ENCODE assay signal across 23 mouse cellular contexts in genomic region chr5:37296717-37297116, GRCm38 (mm10). TPM values are rescaled to one million over a fixed set of nuclear protein-coding genes. Genes with fewer than 3 reads are reported as not detected.
DNase-seq lines count a peak whose midpoint lies in the region; ATAC-seq and TF ChIP-seq lines count a peak whose summit lies in the region.
"Had no signal": no experiment of that assay in that cellular context is flagged by ENCODE, and none has a peak within 500 bp of the region (broad histone marks: within the 10 kb centered on the region; RNA-seq: fewer than 3 reads in every experiment).

No protein-coding gene starts in this region.

- H3K27me3 ChIP-seq in embryonic facial prominence, embryonic 14.5 days (replicated peaks; ENCODE audit: control insufficient read depth, insufficient read depth, low read length), result no peaks in the 10 kb centered on the region
- no peaks in the 10 kb centered on the region for H3K27me3 ChIP-seq in embryonic facial prominence, embryonic 10.5 days (replicated peaks; ENCODE audit: low read depth, poor library complexity, severe bottlenecking)
- no peaks in the 10 kb centered on the region for H3K27me3 ChIP-seq in hindbrain, postnatal 0 days (ENCODE audit: insufficient read depth, low read length)
- H3K27me3 ChIP-seq in hindbrain, embryonic 10.5 days (ENCODE audit: insufficient read depth, poor library complexity, severe bottlenecking), result no peaks in the 10 kb centered on the region
- H3K27me3 ChIP-seq in lung, postnatal 0 days (replicated peaks; ENCODE audit: insufficient read depth, low read length), result no peaks in the 10 kb centered on the region
- H3K27me3 ChIP-seq in liver, postnatal 0 days (ENCODE audit: insufficient read depth, low read length), result no peaks in the 10 kb centered on the region
- H3K27me3 ChIP-seq: embryonic facial prominence, embryonic 12.5 days; intestine, embryonic 15.5 days; limb, embryonic 15.5 days; liver, embryonic 15.5 days; midbrain, embryonic 13.5 days had no signal

- H3K4me3 ChIP-seq in embryonic facial prominence, embryonic 14.5 days (ENCODE audit: low read depth, low read length), result no peak overlapping the region
- no peak overlapping the region for H3K4me3 ChIP-seq in embryonic facial prominence, embryonic 10.5 days
- no peak overlapping the region for H3K4me3 ChIP-seq in hindbrain, postnatal 0 days (ENCODE audit: low read length)
- H3K4me3 ChIP-seq in hindbrain, embryonic 10.5 days, result no peak overlapping the region
- H3K4me3 ChIP-seq in lung, postnatal 0 days (ENCODE audit: low read depth, low read length), result no peak overlapping the region
- H3K4me3 ChIP-seq in liver, postnatal 0 days (ENCODE audit: low read depth, low read length), result no peak overlapping the region
- H3K4me3 ChIP-seq: embryonic facial prominence, embryonic 12.5 days; heart, adult 2 months; intestine, embryonic 15.5 days; limb, embryonic 15.5 days; liver, embryonic 15.5 days; midbrain, embryonic 13.5 days had no signal

- H3K36me3 ChIP-seq in embryonic facial prominence, embryonic 14.5 days (ENCODE audit: control insufficient read depth, insufficient read depth, low read length), result peaks cover 24% of the 10 kb centered on the region; the same call in 1 of the 2 replicates
- H3K36me3 ChIP-seq in embryonic facial prominence, embryonic 10.5 days (replicated peaks), result peaks cover 31% of the 10 kb centered on the region
- H3K36me3 ChIP-seq in hindbrain, postnatal 0 days (ENCODE audit: insufficient read depth, low read length), result peaks cover 1% of the 10 kb centered on the region; the same call in 1 of the 2 replicates
- H3K36me3 ChIP-seq in hindbrain, embryonic 10.5 days, result peaks cover 34% of the 10 kb centered on the region
- no peaks in the 10 kb centered on the region for H3K36me3 ChIP-seq in lung, postnatal 0 days (ENCODE audit: insufficient read depth, low read length)
- H3K36me3 ChIP-seq in liver, postnatal 0 days (replicated peaks; ENCODE audit: insufficient read depth, low read length), result no peaks in the 10 kb centered on the region
- H3K36me3 ChIP-seq: G1E; intestine, embryonic 15.5 days; liver, embryonic 15.5 days had no signal

- no peaks in the 10 kb centered on the region for H3K4me1 ChIP-seq in embryonic facial prominence, embryonic 14.5 days (ENCODE audit: control insufficient read depth, insufficient read depth, low read length)
- no peaks in the 10 kb centered on the region for H3K4me1 ChIP-seq in embryonic facial prominence, embryonic 10.5 days
- no peaks in the 10 kb centered on the region for H3K4me1 ChIP-seq in hindbrain, postnatal 0 days (ENCODE audit: insufficient read depth, low read length)
- no peaks in the 10 kb centered on the region for H3K4me1 ChIP-seq in hindbrain, embryonic 10.5 days (replicated peaks)
- H3K4me1 ChIP-seq in lung, postnatal 0 days (ENCODE audit: insufficient read depth, low read depth, low read length), result no peaks in the 10 kb centered on the region
- no peaks in the 10 kb centered on the region for H3K4me1 ChIP-seq in liver, postnatal 0 days (ENCODE audit: insufficient read depth)
- H3K4me1 ChIP-seq: embryonic facial prominence, embryonic 12.5 days; intestine, embryonic 15.5 days; liver, embryonic 15.5 days; midbrain, embryonic 13.5 days had no signal

- no peak for TF ChIP-seq CTCF in hindbrain, postnatal 0 days (IDR thresholded peaks at IDR 0.05; ENCODE audit: low read depth)
- no peak for TF ChIP-seq CTCF in lung, postnatal 0 days (IDR thresholded peaks at IDR 0.05)
- no peak for TF ChIP-seq CTCF in liver, postnatal 0 days (IDR thresholded peaks at IDR 0.05; ENCODE audit: low read depth)

- H3K27ac ChIP-seq in embryonic facial prominence, embryonic 14.5 days (replicated peaks; ENCODE audit: low read depth, low read length), result no peak overlapping the region
- no peak overlapping the region for H3K27ac ChIP-seq in embryonic facial prominence, embryonic 10.5 days (replicated peaks)
- no peak overlapping the region for H3K27ac ChIP-seq in hindbrain, postnatal 0 days
- H3K27ac ChIP-seq in hindbrain, embryonic 10.5 days, result no peak overlapping the region
- H3K27ac ChIP-seq in lung, postnatal 0 days (ENCODE audit: low read length), result no peak overlapping the region
- H3K27ac ChIP-seq in liver, postnatal 0 days (ENCODE audit: low read depth), result no peak overlapping the region
- H3K27ac ChIP-seq: embryonic facial prominence, embryonic 12.5 days; heart, adult 2 months; intestine, embryonic 15.5 days; limb, embryonic 15.5 days; liver, embryonic 15.5 days; midbrain, embryonic 13.5 days had no signal

- no peak overlapping the region for H3K9ac ChIP-seq in embryonic facial prominence, embryonic 14.5 days (ENCODE audit: low read depth, low read length)
- H3K9ac ChIP-seq in hindbrain, postnatal 0 days (replicated peaks; ENCODE audit: low read length), result no peak overlapping the region
- no peak overlapping the region for H3K9ac ChIP-seq in lung, postnatal 0 days (replicated peaks; ENCODE audit: low read depth)
- H3K9ac ChIP-seq in liver, postnatal 0 days (replicated peaks), result no peak overlapping the region
- H3K9ac ChIP-seq: embryonic facial prominence, embryonic 12.5 days; intestine, embryonic 15.5 days; limb, embryonic 15.5 days; liver, embryonic 15.5 days; midbrain, embryonic 13.5 days had no signal

- 0 out of 2 replicates have a peak, but pooled peaks have one; percentile 31 for ATAC-seq in embryonic facial prominence, embryonic 14.5 days (ENCODE audit: low read depth)
- peak; percentile 58; the same call in 1 of the 2 replicates for ATAC-seq in hindbrain, postnatal 0 days
- ATAC-seq in lung, postnatal 0 days, result no peak
- no peak for ATAC-seq in liver, postnatal 0 days
- ATAC-seq: intestine, embryonic 15.5 days; midbrain, embryonic 13.5 days had no signal

- DNase-seq in embryonic facial prominence, embryonic 14.5 days (ENCODE audit: low spot score), result peak; percentile 67
- no peak for DNase-seq in embryonic facial prominence, embryonic 10.5 days (ENCODE audit: low spot score)
- DNase-seq in hindbrain, postnatal 0 days (ENCODE audit: low spot score), result peak; percentile 82
- no peak for DNase-seq in hindbrain, embryonic 10.5 days (ENCODE audit: low spot score)
- peak; percentile 8 for DNase-seq in lung, postnatal 0 days (ENCODE audit: low spot score)
- DNase-seq in lung, postnatal 10 days, result no peak
- DNase-seq in brain, adult 2 months (ENCODE audit: low read depth, low spot score), result peak; percentile 36
- no peak for DNase-seq in liver, postnatal 0 days
- DNase-seq: adrenal gland, postnatal 14 days; cerebellum, adult 2 months; gastrocnemius, postnatal 14 days; heart, adult 2 months; heart, postnatal 36 days; kidney, adult 9 months; kidney, postnatal 4 days; thymus, postnatal 14 days had no signal

- 54% methylated on average over 10 of the region's 10 CpGs for WGBS in embryonic facial prominence, embryonic 14.5 days
- 85% methylated on average over 10 of the region's 10 CpGs for WGBS in embryonic facial prominence, embryonic 10.5 days
- WGBS in hindbrain, postnatal 0 days, result 38% methylated on average over 10 of the region's 10 CpGs
- 85% methylated on average over 10 of the region's 10 CpGs for whole genome bisulfite sequencing in hindbrain, embryonic 10.5 days
- 43% methylated on average over 10 of the region's 10 CpGs for WGBS in lung, postnatal 0 days
- WGBS in liver, postnatal 0 days (ENCODE audit: insufficient replicate concordance), result 61% methylated on average over 10 of the region's 10 CpGs

- H3K9me3 ChIP-seq in embryonic facial prominence, embryonic 14.5 days (ENCODE audit: control insufficient read depth, low read length), result no peaks in the 10 kb centered on the region
- no peaks in the 10 kb centered on the region for H3K9me3 ChIP-seq in embryonic facial prominence, embryonic 10.5 days
- H3K9me3 ChIP-seq in hindbrain, postnatal 0 days (ENCODE audit: low read length), result no peaks in the 10 kb centered on the region
- H3K9me3 ChIP-seq in hindbrain, embryonic 10.5 days, result no peaks in the 10 kb centered on the region
- H3K9me3 ChIP-seq in lung, postnatal 0 days (ENCODE audit: low read length), result no peaks in the 10 kb centered on the region
- H3K9me3 ChIP-seq in liver, postnatal 0 days (ENCODE audit: low read length), result no peaks in the 10 kb centered on the region
- H3K9me3 ChIP-seq: embryonic facial prominence, embryonic 12.5 days; intestine, embryonic 15.5 days; limb, embryonic 15.5 days; liver, embryonic 15.5 days; midbrain, embryonic 13.5 days had no signal

- H3K4me2 ChIP-seq in embryonic facial prominence, embryonic 14.5 days (ENCODE audit: low read depth, low read length), result no peak overlapping the region
- 0 out of 2 replicates have a peak overlapping the region, but pooled peaks have one; percentile 7 for H3K4me2 ChIP-seq in hindbrain, postnatal 0 days (ENCODE audit: low read depth, low read length)
- H3K4me2 ChIP-seq in lung, postnatal 0 days (replicated peaks; ENCODE audit: low read depth, low read length), result no peak overlapping the region
- no peak overlapping the region for H3K4me2 ChIP-seq in liver, postnatal 0 days (ENCODE audit: low read depth, low read length)
- H3K4me2 ChIP-seq: embryonic facial prominence, embryonic 12.5 days; intestine, embryonic 15.5 days; limb, embryonic 15.5 days; liver, embryonic 15.5 days; midbrain, embryonic 13.5 days had no signal

- TF ChIP-seq EP300 in lung, postnatal 0 days (IDR thresholded peaks at IDR 0.05), result no peak
- no peak for TF ChIP-seq EP300 in liver, postnatal 0 days (IDR thresholded peaks at IDR 0.05; ENCODE audit: low read depth)

RNA-seq across cellular contexts. Expression of gene Evc, which starts 40.0 kb away (rescaled TPM):
- polyA plus RNA-seq in embryonic facial prominence, embryonic 14.5 days (2014; fragmentation: Nextera tagmentation; extraction: Ambion mirVana), result 17.9 and 18.3 TPM in 2 replicates
- polyA plus RNA-seq in embryonic facial prominence, embryonic 10.5 days (2016; fragmentation: Nextera tagmentation; extraction: Ambion mirVana), result 25.0 and 28.7 TPM in 2 replicates
- total RNA-seq in hindbrain, postnatal 0 days (2014; rRNA removed), result 12.1 and 17.1 TPM in 2 replicates
- polyA plus RNA-seq in hindbrain, postnatal 0 days (2015; fragmentation: Nextera tagmentation; extraction: Ambion mirVana), result 4.2 and 4.7 TPM in 2 replicates
- polyA plus RNA-seq in hindbrain, embryonic 10.5 days (2016; fragmentation: Nextera tagmentation; extraction: Ambion mirVana), result 20.0 and 22.1 TPM in 2 replicates
- 2.2 and 3.2 TPM in 2 replicates for polyA plus RNA-seq in lung, postnatal 0 days (2015; fragmentation: Nextera tagmentation; extraction: Ambion mirVana)
- polyA plus RNA-seq in liver, postnatal 0 days (2015; fragmentation: Nextera tagmentation; extraction: Ambion mirVana), result 0.47 and 0.65 TPM in 2 replicates
- total RNA-seq: G1E; megakaryocyte progenitor cell, adult 5-6 weeks had no signal
- polyA plus RNA-seq: G1E had no signal

RNA-seq across cellular contexts. Expression of gene Evc2, which starts 41.6 kb away (rescaled TPM):
- 19.4 and 23.5 TPM in 2 replicates for polyA plus RNA-seq in embryonic facial prominence, embryonic 14.5 days (2014; fragmentation: Nextera tagmentation; extraction: Ambion mirVana)
- 21.7 and 21.9 TPM in 2 replicates for polyA plus RNA-seq in embryonic facial prominence, embryonic 10.5 days (2016; fragmentation: Nextera tagmentation; extraction: Ambion mirVana)
- 4.0 and 6.1 TPM in 2 replicates for total RNA-seq in hindbrain, postnatal 0 days (2014; rRNA removed)
- polyA plus RNA-seq in hindbrain, postnatal 0 days (2015; fragmentation: Nextera tagmentation; extraction: Ambion mirVana), result 4.7 and 5.5 TPM in 2 replicates
- 13.6 and 16.6 TPM in 2 replicates for polyA plus RNA-seq in hindbrain, embryonic 10.5 days (2016; fragmentation: Nextera tagmentation; extraction: Ambion mirVana)
- polyA plus RNA-seq in lung, postnatal 0 days (2015; fragmentation: Nextera tagmentation; extraction: Ambion mirVana), result 4.7 and 4.9 TPM in 2 replicates
- polyA plus RNA-seq in liver, postnatal 0 days (2015; fragmentation: Nextera tagmentation; extraction: Ambion mirVana), result 0.45 and 0.63 TPM in 2 replicates
- polyA plus RNA-seq: G1E had no signal

RNA-seq across cellular contexts. Expression of gene Crmp1, which starts 55.0 kb away (rescaled TPM):
- 32.1 and 35.6 TPM in 2 replicates for polyA plus RNA-seq in embryonic facial prominence, embryonic 14.5 days (2014; fragmentation: Nextera tagmentation; extraction: Ambion mirVana)
- polyA plus RNA-seq in embryonic facial prominence, embryonic 10.5 days (2016; fragmentation: Nextera tagmentation; extraction: Ambion mirVana), result 80.2 and 88.4 TPM in 2 replicates
- total RNA-seq in hindbrain, postnatal 0 days (2014; rRNA removed), result 1,015 and 1,414 TPM in 2 replicates
- 607 and 697 TPM in 2 replicates for polyA plus RNA-seq in hindbrain, postnatal 0 days (2015; fragmentation: Nextera tagmentation; extraction: Ambion mirVana)
- 178 and 407 TPM in 2 replicates for polyA plus RNA-seq in hindbrain, embryonic 10.5 days (2016; fragmentation: Nextera tagmentation; extraction: Ambion mirVana)
- polyA plus RNA-seq in lung, postnatal 0 days (2015; fragmentation: Nextera tagmentation; extraction: Ambion mirVana), result 1.2 and 1.4 TPM in 2 replicates
- polyA plus RNA-seq in liver, postnatal 0 days (2015; fragmentation: Nextera tagmentation; extraction: Ambion mirVana), result 0.06 and 0.13 TPM in 2 replicates
- total RNA-seq: G1E; megakaryocyte progenitor cell, adult 5-6 weeks had no signal
- polyA plus RNA-seq: G1E had no signal

Comparison
In these comparisons a context has a peak if more than half of its experiments do, and no peak if none do; other contexts are left out.
1. DNase-seq: peak in embryonic facial prominence, embryonic 14.5 days (single experiment), hindbrain, postnatal 0 days (single experiment), lung, postnatal 0 days (single experiment) and brain, adult 2 months (single experiment); none in embryonic facial prominence, embryonic 10.5 days (single experiment), hindbrain, embryonic 10.5 days (single experiment), lung, postnatal 10 days (single experiment) and liver, postnatal 0 days (single experiment).
2. ATAC-seq: peak in embryonic facial prominence, embryonic 14.5 days (single experiment) and hindbrain, postnatal 0 days (single experiment); none in lung, postnatal 0 days (single experiment) and liver, postnatal 0 days (single experiment).
3. RNA of gene Crmp1, which starts 55.0 kb away (polyA plus RNA-seq): 607 to 697 TPM in hindbrain, postnatal 0 days, 178 to 407 TPM in hindbrain, embryonic 10.5 days, 80.2 to 88.4 TPM in embryonic facial prominence, embryonic 10.5 days and 32.1 to 35.6 TPM in embryonic facial prominence, embryonic 14.5 days; 1.2 to 1.4 TPM in lung, postnatal 0 days and 0.06 to 0.13 TPM in liver, postnatal 0 days; every median in the first group is over 10 times any median in the second.